Mouse (Mus musculus) ES-Bruce4 (cell line): ENCODE results near the gene Mgat4b. TPM values are rescaled to one million over a fixed set of nuclear protein-coding genes. Genes with fewer than 3 reads are reported as not detected.

Source experiments
- H3K27ac ChIP-seq: 2 replicates; pipeline ENCODE4 v1.5.1; 2012; ENCODE audit warnings: low read length, inconsistent platforms; ENCODE audit not compliant: insufficient read depth
- H3K27me3 ChIP-seq: 2 replicates; pipeline ENCODE4 v1.6.1; 2012; ENCODE audit warnings: mild to moderate bottlenecking, low read length, inconsistent platforms; ENCODE audit not compliant: control insufficient read depth, poor library complexity, insufficient read depth, severe bottlenecking
- H3K36me3 ChIP-seq: 2 replicates; pipeline ENCODE4 v1.6.1; 2012; ENCODE audit warnings: inconsistent platforms, mild to moderate bottlenecking, low read length, moderate library complexity; ENCODE audit not compliant: control insufficient read depth, poor library complexity, insufficient read depth, severe bottlenecking
- H3K4me1 ChIP-seq: one replicate; pipeline ENCODE4 v1.8.1; 2011; ENCODE audit warnings: low read length; ENCODE audit not compliant: control insufficient read depth, insufficient read depth
- H3K4me3 ChIP-seq: 2 replicates; pipeline ENCODE4 v1.5.1; 2011; ENCODE audit warnings: low read depth, mild to moderate bottlenecking, low read length
- H3K9ac ChIP-seq: 2 replicates; pipeline ENCODE4 v1.6.1; 2012; ENCODE audit warnings: low read depth, mild to moderate bottlenecking, inconsistent platforms; ENCODE audit not compliant: poor library complexity, severe bottlenecking
- H3K9me3 ChIP-seq: replicated peaks from 2 replicates; pipeline ENCODE4 v1.6.1; 2012; ENCODE audit warnings: mild to moderate bottlenecking, low read length, inconsistent platforms; ENCODE audit not compliant: control insufficient read depth, poor library complexity, insufficient read depth, severe bottlenecking
- CTCF ChIP-seq: IDR thresholded peaks from one replicate; pipeline ENCODE4 v1.8.1; 2011; ENCODE audit warnings: low read depth, low read length
- EP300 ChIP-seq: IDR thresholded peaks from 2 replicates; pipeline ENCODE4 v1.6.1; 2011; ENCODE audit warnings: low read depth, low read length; ENCODE audit not compliant: insufficient read depth
- POLR2A ChIP-seq: IDR thresholded peaks from one replicate; pipeline ENCODE4 v1.8.1; 2011; ENCODE audit warnings: low read length; ENCODE audit not compliant: insufficient read depth
- polyA plus RNA-seq: library from polyadenylated mRNA; stranded (reverse); fragments of >200 nt; gene quantifications from 2 replicates; pipeline ENCODE4 v1.2.4, GENCODE M21; 2011; ENCODE audit warnings: low read depth; ENCODE audit not compliant: missing spikeins, insufficient read depth, insufficient read length

The Mgat4b gene
- polyA plus RNA-seq, 1 experiment = 30.8 TPM

- H3K9ac ChIP-seq = peak overlapping the region; percentile 85
- peaks cover 8% of the 10 kb centered on the region for H3K4me1 ChIP-seq
- no peaks in the 10 kb centered on the region for H3K27me3 ChIP-seq
- no peaks in the 10 kb centered on the region for H3K9me3 ChIP-seq
- H3K27ac ChIP-seq = no peak overlapping the region
- H3K4me3 ChIP-seq = peak overlapping the region; percentile 64
- TF ChIP-seq CTCF (no peak), POLR2A (no peak), EP300 (no peak)
- no peaks in the 10 kb centered on the region for H3K36me3 ChIP-seq
Observed at GRCm38 (mm10) chr11:50225611-50226378, 15.1 kb downstream of the Mgat4b start.

GRCm38 (mm10) chr11:50226406-50226805, 15.7 kb downstream of the Mgat4b start:
- peak overlapping the region; percentile 85 for H3K9ac ChIP-seq
- H3K27me3 ChIP-seq = no peaks in the 10 kb centered on the region
- TF ChIP-seq EP300 = no peak
- no peak for TF ChIP-seq POLR2A
- no peak for TF ChIP-seq CTCF
- H3K9me3 ChIP-seq = no peaks in the 10 kb centered on the region
- H3K36me3 ChIP-seq = no peaks in the 10 kb centered on the region
- H3K4me1 ChIP-seq = peaks cover 8% of the 10 kb centered on the region
- H3K27ac ChIP-seq = no peak overlapping the region
- H3K4me3 ChIP-seq = peak overlapping the region; percentile 64

DNA sequence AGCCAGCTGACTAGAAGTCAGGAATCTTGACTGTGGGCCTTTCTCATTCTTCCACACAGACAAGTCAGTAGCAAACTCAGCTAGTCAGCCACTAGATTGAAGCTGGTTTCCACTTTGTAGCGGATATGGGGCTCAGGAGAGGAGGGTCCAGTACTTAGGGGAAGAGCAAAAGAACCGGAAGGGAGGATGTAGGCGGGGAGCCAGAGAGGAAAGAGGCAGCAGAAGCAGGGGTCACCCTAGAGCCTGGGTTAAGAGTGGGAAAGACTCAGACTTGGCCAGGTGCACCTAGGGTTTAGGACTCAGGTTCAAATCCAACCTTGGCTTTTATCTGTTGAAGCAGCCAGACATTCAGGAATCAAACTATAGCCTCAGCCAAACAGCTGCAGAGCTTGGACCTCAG, 16.5 kb downstream of the Mgat4b start:
- H3K36me3 ChIP-seq = no peaks in the 10 kb centered on the region
- no peak overlapping the region for H3K27ac ChIP-seq
- H3K9ac ChIP-seq = no peak overlapping the region
- peaks cover 8% of the 10 kb centered on the region for H3K4me1 ChIP-seq
- H3K9me3 ChIP-seq = no peaks in the 10 kb centered on the region
- no peaks in the 10 kb centered on the region for H3K27me3 ChIP-seq
- TF ChIP-seq CTCF (no peak), EP300 (no peak), POLR2A (no peak)
- H3K4me3 ChIP-seq = no peak overlapping the region

- Histone ChIP-seq H3K36me3 (no peaks in the 10 kb centered on the region), H3K27ac (no peak overlapping the region), H3K4me3 (no peak overlapping the region), H3K4me1 (peaks cover 8% of the 10 kb centered on the region), H3K27me3 (no peaks in the 10 kb centered on the region), H3K9me3 (no peaks in the 10 kb centered on the region), H3K9ac (no peak overlapping the region)
- TF ChIP-seq POLR2A = no peak
- no peak for TF ChIP-seq CTCF
- TF ChIP-seq EP300 = no peak
Observed at GRCm38 (mm10) chr11:50227736-50228135, 17.0 kb downstream of the Mgat4b start.

DNA sequence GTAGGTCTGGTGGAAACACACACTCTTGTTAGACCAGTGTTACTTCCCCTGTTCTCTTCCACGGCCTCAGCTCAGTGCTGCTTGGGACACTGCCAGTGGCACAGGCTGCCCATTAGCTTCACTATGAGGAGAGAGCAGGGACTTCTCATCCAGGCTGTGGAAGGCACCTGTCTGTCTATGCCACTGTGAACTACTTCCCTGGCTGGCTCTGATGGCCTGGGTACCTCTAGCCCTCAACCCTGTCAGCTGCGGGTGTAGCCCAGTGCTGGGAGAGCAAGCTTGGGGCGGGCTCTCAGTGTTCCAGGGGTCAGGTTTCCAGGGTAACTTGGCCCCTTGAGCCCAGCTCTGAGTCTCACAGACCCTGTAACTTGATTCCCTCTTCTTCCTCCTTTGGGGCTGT, 18.1 kb downstream of the Mgat4b start:
- Histone ChIP-seq H3K27ac (no peak overlapping the region), H3K4me3 (no peak overlapping the region), H3K9me3 (no peaks in the 10 kb centered on the region), H3K27me3 (no peaks in the 10 kb centered on the region), H3K4me1 (peaks cover 8% of the 10 kb centered on the region), H3K36me3 (no peaks in the 10 kb centered on the region), H3K9ac (no peak overlapping the region)
- TF ChIP-seq POLR2A (no peak), EP300 (no peak), CTCF (no peak)

GRCm38 (mm10) chr11:50229252-50229910, 18.7 kb downstream of the Mgat4b start:
- Histone ChIP-seq H3K36me3 (no peaks in the 10 kb centered on the region), H3K4me3 (no peak overlapping the region), H3K27ac (no peak overlapping the region), H3K4me1 (peaks cover 8% of the 10 kb centered on the region), H3K9ac (no peak overlapping the region), H3K27me3 (no peaks in the 10 kb centered on the region), H3K9me3 (no peaks in the 10 kb centered on the region)
- no peak for TF ChIP-seq EP300
- no peak for TF ChIP-seq CTCF
- no peak for TF ChIP-seq POLR2A
